Mouse (Mus musculus) heart, embryonic 13.5 days (tissue): ENCODE measurements at regions not wholly inside any gene's neighbourhood (a gene's known extent, or its start where the extent isn't known, plus 50 kb on each side); places are given as distances from the start of the nearest gene placed in this dataset.

ENCODE experiments used
- ATAC-seq: fragments of 200-750 bp; cut with Nextera tagmentation; 2 replicates; pipeline ENCODE4 v1.8.0; 2017; ENCODE audit warnings: moderate TSS enrichment; ENCODE audit not compliant: insufficient number of reproducible peaks, low FRiP score, low TSS enrichment; ENCODE audit errors: extremely low read depth
- H3K27ac ChIP-seq: fragments of 300-500 bp; sonication (generic); replicated peaks from 2 replicates; pipeline ENCODE4 v1.5.1; 2015; ENCODE audit warnings: moderate library complexity, mild to moderate bottlenecking, inconsistent platforms
- H3K27me3 ChIP-seq: fragments of 300-500 bp; sonication (generic); replicated peaks from 2 replicates; pipeline ENCODE4 v1.6.1; 2015; ENCODE audit warnings: mild to moderate bottlenecking, inconsistent platforms
- H3K36me3 ChIP-seq: fragments of 300-500 bp; sonication (generic); 2 replicates; pipeline ENCODE4 v1.6.1; 2015; ENCODE audit warnings: mild to moderate bottlenecking, inconsistent platforms
- H3K4me1 ChIP-seq: fragments of 300-500 bp; sonication (generic); 2 replicates; pipeline ENCODE4 v1.6.1; 2015; ENCODE audit warnings: inconsistent platforms
- H3K4me2 ChIP-seq: fragments of 300-500 bp; sonication (generic); 2 replicates; pipeline ENCODE4 v1.6.1; 2015; ENCODE audit warnings: inconsistent platforms, mild to moderate bottlenecking, moderate library complexity
- H3K4me3 ChIP-seq: fragments of 300-500 bp; sonication (generic); 2 replicates; pipeline ENCODE4 v1.5.1; 2015; ENCODE audit warnings: moderate library complexity, mild to moderate bottlenecking, inconsistent platforms
- H3K9ac ChIP-seq: fragments of 300-500 bp; sonication (generic); 2 replicates; pipeline ENCODE4 v1.6.1; 2015; ENCODE audit warnings: inconsistent platforms, mild to moderate bottlenecking, moderate library complexity
- H3K9me3 ChIP-seq: fragments of 300-500 bp; sonication (generic); 2 replicates; pipeline ENCODE4 v1.6.1; 2016; ENCODE audit warnings: inconsistent platforms
- WGBS: fragments of 180-500 bp; shearing (Covaris S2); methylation state at CpG from one replicate; pipeline ENCODE4 v1.1.7; 2015; ENCODE audit warnings: mixed read lengths; 5-methylcytosine and 5-hydroxymethylcytosine counted together

- Histone ChIP-seq H3K9me3 (no peaks in the 10 kb centered on the region), H3K4me1 (no peaks in the 10 kb centered on the region), H3K4me2 (no peak overlapping the region), H3K27ac (no peak overlapping the region), H3K27me3 (no peaks in the 10 kb centered on the region), H3K4me3 (no peak overlapping the region), H3K36me3 (no peaks in the 10 kb centered on the region), H3K9ac (no peak overlapping the region)
- no peak for ATAC-seq
- 77% methylated on average over 1 of the region's 1 CpGs for WGBS
Observed at GRCm38 (mm10) chr4:81216123-81216522, 226.5 kb downstream of the Mpdz start.

GRCm38 (mm10) chr4:81217979-81218378 is 224.6 kb downstream of the Mpdz start:
- Histone ChIP-seq H3K36me3 (no peaks in the 10 kb centered on the region), H3K4me3 (no peak overlapping the region), H3K9me3 (no peaks in the 10 kb centered on the region), H3K27ac (no peak overlapping the region), H3K4me2 (no peak overlapping the region), H3K9ac (no peak overlapping the region), H3K4me1 (no peaks in the 10 kb centered on the region), H3K27me3 (no peaks in the 10 kb centered on the region)
- ATAC-seq, result no peak
- WGBS, result 63% methylated on average over 11 of the region's 11 CpGs

GRCm38 (mm10) chr4:81222034-81222433 is 220.6 kb downstream of the Mpdz start:
- H3K9ac ChIP-seq, result no peak overlapping the region
- no peaks in the 10 kb centered on the region for H3K9me3 ChIP-seq
- WGBS, result 77% methylated on average over 6 of the region's 6 CpGs
- ATAC-seq, result no peak
- H3K27me3 ChIP-seq, result no peaks in the 10 kb centered on the region
- no peak overlapping the region for H3K4me3 ChIP-seq
- H3K27ac ChIP-seq, result no peak overlapping the region
- H3K4me1 ChIP-seq, result no peaks in the 10 kb centered on the region
- H3K4me2 ChIP-seq, result no peak overlapping the region
- H3K36me3 ChIP-seq, result no peaks in the 10 kb centered on the region

GRCm38 (mm10) chr4:81222468-81223175 is 220.0 kb downstream of the Mpdz start:
- Histone ChIP-seq H3K4me2 (no peak overlapping the region), H3K27me3 (no peaks in the 10 kb centered on the region), H3K27ac (0 out of 2 replicates have a peak overlapping the region, but pooled peaks have one; percentile 6), H3K4me3 (no peak overlapping the region), H3K4me1 (no peaks in the 10 kb centered on the region), H3K9me3 (no peaks in the 10 kb centered on the region), H3K36me3 (no peaks in the 10 kb centered on the region), H3K9ac (no peak overlapping the region)
- WGBS, result 49% methylated on average over 5 of the region's 5 CpGs
- ATAC-seq, result no peak
